Mouse (Mus musculus) G1E (cell line): ENCODE results near the gene Ptprg.

Experiments
- CTCF ChIP-seq: IDR thresholded peaks from 2 replicates; pipeline ENCODE4 v1.5.1; 2012; ENCODE audit warnings: low read depth, low read length, inconsistent platforms, mixed read lengths
- POLR2AphosphoS5 ChIP-seq: IDR thresholded peaks from 2 replicates; pipeline ENCODE4 v1.6.1; 2012; ENCODE audit warnings: low read depth, low read length, inconsistent platforms; ENCODE audit not compliant: insufficient replicate concordance

DNA sequence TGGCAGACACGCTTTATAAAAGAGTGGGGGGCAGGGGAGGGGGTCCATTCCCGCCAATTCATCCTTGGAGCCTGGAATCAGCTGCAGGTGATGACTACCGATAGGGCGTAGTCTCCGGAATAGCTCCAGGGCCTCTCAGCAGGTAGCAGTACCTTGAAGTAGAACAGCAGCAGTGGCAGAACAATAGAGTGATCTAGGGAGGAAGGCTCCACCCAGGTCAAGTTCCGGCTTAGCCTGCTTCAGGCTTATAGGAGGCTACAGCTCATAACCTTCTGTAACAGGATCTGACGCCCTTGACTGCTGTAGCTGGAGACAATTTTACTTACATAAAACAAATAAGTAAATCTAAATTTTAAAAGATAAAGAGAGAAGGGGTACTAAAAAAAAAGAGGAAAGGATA, 554.1 kb downstream of the Ptprg start:
- TF ChIP-seq POLR2AphosphoS5: no peak
- TF ChIP-seq CTCF: no peak
